Mouse (Mus musculus): ENCODE measurements around the gene Polr1e.

DNA sequence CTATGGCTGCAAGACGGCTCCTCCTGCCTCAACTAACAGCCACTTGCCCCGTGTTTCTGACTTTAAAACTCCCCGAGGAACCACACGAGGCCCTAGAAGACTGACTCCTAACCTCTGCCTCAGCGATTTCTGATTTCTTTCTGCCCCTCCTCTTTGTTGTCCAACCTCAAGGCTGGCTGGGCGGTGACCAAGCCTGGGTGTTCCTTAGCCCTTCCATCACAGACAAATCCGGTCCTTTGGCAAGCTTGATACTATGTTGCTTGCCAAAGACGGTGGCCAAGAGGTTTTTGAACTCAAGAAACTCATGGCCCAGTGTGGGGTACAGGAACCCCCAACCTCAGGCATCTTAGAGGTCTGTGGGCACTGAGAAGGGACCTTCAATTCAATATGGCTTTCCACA is 44.1 kb upstream of the Polr1e start:
- TF ChIP-seq POLR2A (IDR thresholded peaks at IDR 0.05; ENCODE audit: insufficient read depth, low read depth, low read length) (no peak), CTCF (IDR thresholded peaks at IDR 0.05; ENCODE audit: insufficient read depth, low read depth, low read length) (no peak)
